Mouse (Mus musculus) spleen, adult 12 weeks (tissue): ENCODE measurements around the gene Zdhhc4.

Experiments
- DNase-seq: peaks from one replicate; pipeline ENCODE4 v3.0.0; 2022; ENCODE audit warnings: low spot score

Zdhhc4 gene

DNA sequence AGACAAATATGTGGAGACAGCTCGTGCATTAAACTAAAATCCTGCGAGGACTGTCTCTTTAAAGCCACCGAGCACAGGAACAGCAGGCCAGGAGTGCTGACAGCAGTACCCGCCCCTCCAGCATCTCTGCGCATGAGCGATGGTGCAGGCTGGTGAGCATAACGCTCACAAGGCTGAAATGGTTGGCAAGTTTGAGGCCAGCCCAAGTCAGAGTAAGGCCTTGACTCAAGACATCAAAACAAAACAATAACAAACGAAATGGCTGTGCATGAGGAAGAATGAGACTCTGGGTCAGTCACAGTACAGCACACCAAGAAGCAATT, 11.8 kb downstream of the Zdhhc4 start:
- no peak for DNase-seq

DNA sequence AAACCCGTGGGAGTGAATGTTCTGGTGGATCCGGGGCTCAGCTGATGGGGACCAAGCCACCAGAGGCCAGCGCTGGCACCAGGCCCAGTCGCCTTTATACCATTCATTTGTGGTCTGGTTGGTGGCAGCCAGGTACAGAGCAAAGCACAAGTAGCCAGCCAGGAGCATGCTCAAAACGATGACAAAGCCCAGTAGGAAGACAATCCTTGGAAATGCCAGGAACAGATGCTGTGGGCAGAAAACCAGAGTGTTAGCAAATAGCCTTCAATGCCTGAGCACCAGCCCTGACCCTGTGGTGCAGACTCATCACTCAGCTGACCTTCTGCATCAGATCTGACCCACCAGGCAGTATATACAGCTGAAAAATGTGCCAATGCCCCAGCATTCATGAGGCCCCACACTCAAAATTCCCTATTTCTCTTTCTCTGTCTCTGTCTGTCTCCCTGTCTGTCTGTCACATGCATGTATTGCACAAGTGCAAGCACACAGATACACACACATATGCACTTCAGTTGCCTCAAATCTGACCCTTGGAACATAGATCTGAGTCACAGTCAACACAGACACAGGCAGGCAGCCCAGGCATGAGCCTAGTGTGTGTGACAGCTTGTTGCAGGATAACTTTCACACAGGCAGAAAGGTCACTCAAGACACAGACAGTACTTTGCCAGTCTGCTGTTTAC, 12.3 kb downstream of the Zdhhc4 start:
- DNase-seq: no peak

DNA sequence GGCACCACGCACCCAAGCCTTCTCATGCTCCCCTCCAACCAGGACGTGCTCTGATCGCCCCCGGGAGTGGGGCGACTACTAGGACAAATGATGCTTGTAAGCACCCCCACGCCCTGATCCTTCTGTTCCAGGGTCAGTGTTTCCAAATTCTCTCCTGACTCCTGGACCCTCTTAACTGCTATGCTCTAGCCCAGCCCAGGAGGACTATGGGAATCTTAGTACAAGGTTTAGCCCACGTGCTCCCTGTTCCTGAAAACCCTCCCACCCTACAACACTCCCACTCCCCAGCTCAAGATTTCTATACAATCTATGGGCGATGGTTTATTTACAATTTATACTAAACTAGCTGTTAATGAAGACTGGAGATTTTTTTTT, 13.6 kb downstream of the Zdhhc4 start:
- DNase-seq: no peak

DNA sequence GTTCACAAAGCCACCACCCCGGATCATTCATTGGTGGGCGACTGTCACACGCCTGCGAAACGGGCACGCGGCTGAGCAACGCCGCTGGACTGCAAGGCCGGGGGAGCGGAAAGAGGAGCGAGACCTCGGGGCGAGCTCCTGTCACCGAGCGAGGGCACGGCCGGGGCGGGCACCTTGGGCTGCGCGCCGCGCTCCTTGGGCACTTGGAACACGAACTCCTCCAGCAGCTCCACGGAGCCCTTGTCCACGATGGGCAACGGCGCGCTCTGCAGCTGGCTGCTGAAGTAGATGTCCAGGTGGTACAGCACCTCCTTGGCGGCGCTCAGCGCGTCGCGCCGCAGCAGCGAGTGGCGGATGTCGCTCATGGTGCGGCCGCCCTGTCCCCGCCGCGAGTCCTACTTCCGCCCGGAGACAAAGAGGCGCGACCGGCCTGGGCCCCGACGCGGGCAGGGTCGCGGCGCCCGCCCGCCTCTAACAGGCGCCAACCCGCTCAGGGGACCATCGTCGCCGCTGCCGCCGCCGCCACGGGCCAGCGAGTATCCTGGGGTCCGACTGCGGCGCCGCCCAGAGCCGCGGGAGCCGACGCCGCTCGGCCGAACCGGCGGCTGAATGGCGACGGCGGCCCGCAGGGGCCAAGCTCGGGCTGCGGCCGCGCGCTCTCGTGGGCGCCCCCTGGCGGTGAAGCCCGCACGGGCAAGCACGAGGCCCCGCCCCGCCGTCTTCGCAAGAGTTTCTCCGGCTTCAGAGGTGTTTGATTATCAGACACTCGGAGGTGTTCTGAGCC, 14.1 kb downstream of the Zdhhc4 start, which contains the start of gene E130309D02Rik:
TSS of gene E130309D02Rik (minus strand) at position 631 of the 784 bp plus-strand sequence.
- peak; percentile 89 for DNase-seq

DNA sequence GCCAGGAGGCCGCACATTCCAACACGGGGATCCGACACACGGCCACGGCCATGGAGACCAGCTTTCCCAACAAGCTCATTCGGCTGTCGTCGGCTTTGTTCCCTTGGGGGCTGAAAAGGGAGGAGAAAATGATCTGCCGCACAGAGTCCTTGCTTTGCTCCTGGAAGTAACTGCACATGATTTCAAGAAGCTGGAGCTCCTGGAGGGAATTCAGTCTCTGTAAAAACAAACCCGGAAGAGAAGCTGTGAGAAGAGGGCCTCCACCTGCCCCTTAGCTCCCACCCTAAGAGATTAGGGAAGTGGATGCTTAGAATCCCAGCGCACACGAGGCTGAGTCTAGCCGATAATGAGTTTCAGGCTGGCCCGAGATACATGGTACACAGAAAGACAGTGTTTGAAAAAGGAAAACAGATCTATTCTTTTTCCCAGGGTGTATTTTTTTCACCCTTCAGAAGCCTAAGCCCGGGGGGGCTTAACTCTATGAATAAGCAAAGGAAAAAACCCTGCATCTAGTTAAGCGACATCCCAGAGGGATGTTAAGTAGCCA, 14.8 kb downstream of the Zdhhc4 start:
- DNase-seq: no peak

DNA sequence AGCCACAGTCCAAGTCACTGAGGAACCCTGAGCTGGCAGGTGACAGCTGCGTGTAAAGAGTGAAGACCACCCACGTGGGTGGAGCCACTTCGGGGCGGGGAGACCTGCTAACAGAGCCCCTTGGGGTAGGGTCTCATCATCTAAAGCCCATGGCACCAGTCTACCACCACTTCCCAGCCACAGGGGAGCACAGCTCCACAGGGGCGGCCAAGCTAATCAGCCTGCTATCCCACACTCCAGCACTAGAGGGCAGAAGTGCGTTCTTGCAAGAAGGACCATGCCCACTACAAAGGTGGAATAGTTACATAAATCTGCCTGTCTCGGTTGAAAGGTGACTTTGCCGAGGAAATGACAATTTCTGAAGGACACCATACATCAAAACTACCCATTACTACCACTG, 17.2 kb downstream of the Zdhhc4 start:
- DNase-seq: peak; percentile 75

DNA sequence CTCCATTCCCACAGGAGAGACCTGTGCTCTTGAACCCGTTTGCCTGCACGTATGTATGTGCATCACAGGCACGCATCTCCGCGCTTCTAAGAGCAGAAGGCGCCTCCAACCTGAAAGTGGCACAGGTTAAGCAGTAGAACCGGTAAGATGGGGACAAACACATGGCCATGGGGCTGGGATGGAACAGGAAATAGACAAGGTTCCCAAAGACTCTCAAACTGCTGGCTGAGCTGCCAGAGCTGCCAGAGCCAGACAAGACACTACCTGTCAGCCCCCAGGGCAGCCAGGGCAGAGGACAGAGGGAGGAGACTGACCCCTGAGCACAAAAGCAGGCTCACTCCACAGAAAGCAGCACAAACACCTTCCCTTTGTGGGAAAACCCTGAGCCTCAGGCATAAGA, 19.1 kb downstream of the Zdhhc4 start:
- DNase-seq: no peak

DNA sequence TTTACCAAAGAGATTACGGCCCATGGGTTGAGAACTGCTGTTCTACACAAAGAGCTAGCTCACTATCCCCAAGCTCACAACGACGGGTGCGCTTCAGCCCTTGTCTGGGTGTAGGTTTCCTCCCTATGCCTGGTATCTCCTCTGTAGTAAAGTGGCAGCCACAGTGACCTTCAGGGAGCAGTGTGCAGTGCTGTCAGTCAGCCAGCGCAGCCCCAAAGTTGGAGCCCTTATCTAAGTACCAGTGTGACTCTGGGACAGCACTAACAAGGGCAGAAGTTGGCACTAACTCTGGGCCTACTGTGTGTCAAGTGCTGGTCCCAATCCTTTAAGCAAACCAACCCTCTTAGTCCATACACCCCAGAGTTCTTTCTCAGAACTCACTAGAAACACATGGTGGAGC, 20.2 kb downstream of the Zdhhc4 start:
- no peak for DNase-seq

DNA sequence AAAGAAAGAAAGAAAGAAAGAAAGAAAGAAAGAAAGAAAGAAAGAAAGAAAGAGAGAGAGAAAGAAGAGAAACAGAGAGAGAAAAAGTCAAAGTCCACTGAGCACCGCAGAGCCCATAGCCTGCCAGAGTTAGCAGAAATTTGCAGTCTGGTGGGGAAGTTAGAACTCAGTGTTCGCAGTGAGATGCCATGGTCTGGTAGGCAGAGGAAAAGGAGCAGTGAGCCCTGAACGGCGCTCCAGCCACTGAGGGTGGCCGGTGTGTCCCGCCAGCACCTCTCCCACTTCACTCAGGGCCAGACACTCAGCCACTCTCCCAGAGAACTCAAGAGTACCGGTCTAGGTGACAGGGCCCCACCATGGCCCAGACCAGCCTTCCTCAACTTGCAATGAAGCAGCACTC, 24.8 kb downstream of the Zdhhc4 start:
- no peak for DNase-seq

DNA sequence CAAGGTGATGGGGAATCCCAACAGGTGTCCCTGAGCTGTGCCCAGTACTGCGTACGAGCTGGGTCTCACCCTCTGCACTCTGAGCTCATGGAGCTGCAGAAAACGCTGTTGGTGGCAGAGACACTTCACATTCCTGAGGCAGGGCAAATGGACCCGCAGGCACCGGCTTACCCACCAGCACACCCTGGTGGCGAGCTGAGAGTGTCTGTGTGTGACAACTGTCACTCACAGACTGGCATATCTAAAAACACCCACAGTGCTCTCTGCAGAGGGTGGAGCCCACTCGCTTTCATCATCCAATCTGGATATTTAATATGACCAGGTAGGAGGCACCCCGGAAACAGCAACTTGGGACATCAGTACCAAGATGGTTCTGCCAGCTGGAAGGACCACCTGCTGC, 27.8 kb downstream of the Zdhhc4 start:
- DNase-seq: no peak

DNA sequence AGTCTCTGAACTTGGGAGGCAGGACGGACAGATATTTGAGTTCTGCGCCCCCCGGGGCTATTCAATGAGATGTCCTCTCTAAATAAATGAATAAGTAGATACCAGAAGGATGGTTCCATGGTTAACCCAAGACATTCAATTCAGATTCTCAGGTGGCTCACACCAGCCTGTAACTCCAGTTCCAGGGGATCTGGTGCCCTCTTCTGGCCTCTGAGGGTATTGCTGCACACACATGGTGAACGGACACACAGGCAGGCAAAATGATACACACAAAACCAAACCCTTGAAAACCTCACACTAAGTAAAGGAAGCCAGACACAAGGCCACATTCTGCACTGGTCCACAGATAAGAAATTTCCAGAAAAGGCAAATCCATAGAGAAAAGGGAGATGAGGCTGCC, 29.4 kb downstream of the Zdhhc4 start:
- peak; percentile 47 for DNase-seq

DNA sequence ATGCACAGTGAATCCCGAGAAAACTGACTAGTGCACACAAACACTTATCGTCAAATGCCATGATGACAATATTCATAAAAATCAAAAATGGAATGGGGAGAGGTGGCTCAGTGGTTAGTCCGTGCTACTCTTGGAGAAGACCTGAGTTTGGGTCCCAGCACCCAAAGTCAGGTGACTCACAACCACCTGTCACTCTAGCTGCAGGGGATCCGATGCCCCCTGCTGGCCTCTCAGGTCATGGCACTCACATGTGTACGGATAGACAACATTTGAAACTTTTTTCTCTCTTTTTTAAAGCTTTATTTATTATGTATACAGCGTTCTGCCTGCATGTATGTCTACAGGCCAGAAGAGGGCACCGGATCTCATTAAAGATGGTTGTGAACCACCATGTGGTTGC, 30.7 kb downstream of the Zdhhc4 start:
- DNase-seq: no peak

DNA sequence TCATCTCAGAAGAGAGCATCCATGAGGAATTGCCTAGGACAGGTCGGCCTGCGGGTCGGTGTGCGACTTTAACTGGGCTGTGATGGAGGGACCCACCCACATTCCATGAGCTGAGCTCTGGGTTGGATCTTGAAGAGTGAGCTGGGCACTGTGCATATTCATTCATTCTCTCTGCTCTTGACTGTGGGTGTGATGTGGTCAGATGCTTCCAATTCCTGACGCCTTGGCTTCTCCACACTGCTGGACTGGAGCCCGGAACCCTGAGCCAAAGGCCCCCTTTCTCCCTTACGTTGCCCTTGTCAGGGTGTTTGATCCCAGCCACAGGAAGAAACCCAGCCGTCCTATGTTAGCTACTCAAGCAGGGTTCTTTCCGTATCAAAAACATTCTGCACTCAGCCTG, 31.1 kb downstream of the Zdhhc4 start:
- no peak for DNase-seq

DNA sequence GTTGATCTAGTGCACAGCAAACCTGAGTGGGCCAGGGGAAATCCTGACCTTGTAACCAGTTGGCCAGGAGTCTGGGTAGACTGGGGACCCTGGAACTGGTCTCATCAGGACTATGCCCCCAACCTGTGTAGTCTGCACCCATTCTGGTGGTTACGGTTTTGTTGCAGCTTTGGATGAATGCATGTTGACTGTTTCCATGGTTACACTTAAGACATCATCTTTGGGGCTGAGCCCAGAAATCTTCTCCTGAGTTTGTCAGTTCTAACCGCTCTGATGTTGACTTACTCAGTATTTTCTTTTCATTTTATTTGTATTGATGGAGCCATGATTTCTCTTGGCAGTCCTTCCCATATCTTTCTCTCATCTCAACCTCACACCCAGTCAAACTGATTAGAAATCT, 33.7 kb downstream of the Zdhhc4 start:
- DNase-seq: no peak

DNA sequence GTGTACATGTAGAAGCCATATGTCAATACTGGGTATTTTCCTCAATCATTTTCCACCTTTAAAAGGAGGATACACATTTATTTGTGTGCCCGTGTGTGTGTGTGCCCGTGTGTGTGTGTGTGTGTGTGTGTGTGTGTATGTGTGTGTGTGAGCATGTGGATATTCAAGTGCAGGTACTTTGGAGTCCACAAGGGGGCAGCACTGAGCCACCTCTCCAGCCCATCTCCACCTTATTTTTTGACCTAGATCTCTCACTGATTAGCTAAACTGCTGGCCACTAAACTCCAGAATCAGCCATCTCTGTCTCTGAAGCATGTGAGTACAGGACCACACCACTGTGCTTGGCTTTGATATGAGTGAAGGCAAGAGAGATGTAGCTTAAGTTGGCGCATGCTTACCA, 34.2 kb downstream of the Zdhhc4 start:
- DNase-seq: no peak

DNA sequence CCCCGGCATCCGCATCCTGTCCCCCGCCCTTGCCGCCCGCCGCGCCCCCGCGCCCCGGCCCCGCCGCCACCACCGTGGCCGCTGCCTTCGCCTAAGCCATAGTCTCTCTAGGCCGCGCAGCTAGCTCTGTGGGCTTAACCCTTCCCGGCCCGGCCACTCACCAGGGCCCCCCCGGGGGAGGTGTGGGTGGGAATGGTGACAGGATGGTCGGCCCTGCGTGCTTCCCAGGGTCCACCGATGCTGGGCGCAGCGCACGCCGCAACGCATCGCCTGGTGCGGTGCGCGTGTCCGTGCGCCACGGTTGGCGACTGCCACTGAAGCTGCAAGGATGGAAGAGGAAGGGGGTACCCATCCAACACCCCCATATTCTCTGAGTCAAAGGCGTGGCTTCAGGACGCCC, 35.7 kb downstream of the Zdhhc4 start, which contains the start of gene Zfp853:
TSS of gene Zfp853 (minus strand) at position 220 of the 400 bp plus-strand sequence.
- no peak for DNase-seq

DNA sequence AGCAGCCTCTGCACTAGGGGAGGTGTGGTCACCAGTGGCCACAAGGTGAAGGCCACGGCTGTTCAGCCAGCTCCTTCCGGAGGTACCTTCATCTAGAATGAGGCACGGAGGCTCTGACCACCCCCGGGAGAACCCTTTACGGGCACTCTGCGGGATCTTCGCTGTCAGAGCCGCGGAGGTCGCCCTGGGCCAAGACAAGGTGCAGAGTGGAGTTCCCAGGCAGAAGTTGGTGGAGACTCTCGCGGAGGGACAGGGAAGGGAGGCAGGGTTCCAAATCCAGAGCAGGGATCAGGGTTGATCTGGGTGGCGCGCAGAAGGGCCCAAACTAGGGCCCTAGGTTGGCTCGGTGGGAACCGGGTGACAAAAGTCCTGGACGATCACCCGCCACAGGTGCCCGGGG, 36.2 kb downstream of the Zdhhc4 start:
- no peak for DNase-seq

DNA sequence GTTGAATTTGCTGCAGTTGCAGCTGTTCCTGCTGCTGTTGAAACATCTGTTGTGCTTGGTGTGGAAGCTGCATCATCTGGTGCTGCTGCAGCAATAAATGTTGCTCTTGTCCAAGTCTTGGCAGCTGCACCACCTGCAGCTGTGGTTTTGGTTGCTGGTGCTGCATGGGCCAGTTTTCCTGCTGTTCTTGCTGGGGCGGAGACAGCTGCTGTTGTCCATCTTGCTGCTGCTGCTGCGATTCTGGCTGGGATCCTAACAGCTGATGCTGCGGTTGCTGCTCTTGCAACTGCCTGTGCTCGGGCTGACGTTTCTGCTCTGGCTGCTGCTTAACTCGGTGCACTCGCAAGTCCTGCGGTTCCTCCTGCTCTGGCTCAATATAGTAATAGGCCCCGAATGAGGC, 39.8 kb downstream of the Zdhhc4 start:
- no peak for DNase-seq

DNA sequence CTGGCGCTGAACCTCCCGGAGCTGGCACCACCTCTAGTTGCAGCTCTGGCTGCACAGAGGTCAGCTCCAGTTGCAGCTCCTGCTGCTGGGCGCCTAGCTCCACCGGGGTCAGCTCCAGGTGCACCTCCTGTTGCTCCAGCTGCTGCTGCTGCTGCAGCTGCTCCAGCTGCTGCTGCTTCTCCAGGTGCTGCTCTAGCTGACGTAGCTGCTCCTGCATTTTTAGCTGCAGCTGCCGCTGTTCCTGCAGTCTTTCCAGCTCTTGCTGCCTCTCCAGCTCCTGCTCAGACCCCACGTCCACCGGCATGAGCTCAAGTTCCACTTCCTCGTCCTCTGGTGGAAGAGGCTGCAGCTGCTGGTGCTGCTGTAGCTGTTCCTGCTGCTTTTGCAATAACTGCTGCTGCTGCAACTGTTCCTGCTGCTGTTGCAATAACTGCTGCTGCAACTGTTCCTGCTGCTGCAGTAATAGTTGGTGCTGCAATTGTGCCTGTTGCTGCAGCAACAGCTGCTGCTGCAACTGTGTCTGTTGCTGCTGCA, 40.6 kb downstream of the Zdhhc4 start:
- DNase-seq: no peak

DNA sequence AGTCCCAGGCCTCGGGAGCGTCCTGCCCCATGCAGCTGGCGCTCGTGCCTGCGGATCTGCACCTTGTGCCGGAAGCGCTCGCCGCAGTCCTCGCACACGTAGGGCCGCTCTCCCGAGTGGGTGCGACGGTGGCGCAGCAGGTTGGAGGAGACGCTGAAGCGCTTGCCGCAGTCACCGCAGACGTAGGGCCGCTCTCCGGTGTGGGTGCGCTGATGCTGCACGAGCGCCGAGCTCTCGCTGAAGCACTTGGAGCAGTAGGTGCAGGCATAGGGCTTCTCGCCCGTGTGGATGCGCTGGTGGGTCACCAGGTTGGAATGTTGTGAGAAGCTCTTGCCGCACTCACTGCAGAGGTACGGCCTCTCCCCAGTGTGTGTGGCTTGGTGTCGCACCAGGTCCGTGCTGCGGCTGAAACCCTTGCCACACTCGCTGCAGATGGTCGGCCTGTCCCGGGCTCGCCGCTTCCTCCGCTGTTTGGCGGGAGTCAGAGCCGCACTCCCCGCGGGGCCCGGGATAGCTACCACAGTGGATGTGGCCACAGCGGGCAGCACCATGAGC, 41.2 kb downstream of the Zdhhc4 start:
- no peak for DNase-seq

DNA sequence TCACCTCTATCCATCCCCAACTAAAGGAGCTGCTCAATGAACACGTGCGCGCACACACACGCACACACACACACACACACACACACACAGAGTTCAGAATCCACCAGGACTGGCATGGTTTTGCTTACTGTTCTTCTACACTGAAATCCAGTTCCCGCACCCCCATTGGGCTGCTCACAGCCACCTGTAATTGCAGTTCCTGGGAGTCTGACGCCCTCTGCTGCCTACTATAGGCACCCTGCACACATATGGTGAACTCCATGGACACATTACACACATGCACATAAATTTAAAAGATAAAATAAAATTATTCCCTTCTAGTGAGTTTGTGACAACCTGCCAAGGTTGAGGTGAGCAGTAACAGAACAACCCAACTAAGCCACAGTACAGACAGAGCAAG, 44.3 kb downstream of the Zdhhc4 start:
- no peak for DNase-seq

DNA sequence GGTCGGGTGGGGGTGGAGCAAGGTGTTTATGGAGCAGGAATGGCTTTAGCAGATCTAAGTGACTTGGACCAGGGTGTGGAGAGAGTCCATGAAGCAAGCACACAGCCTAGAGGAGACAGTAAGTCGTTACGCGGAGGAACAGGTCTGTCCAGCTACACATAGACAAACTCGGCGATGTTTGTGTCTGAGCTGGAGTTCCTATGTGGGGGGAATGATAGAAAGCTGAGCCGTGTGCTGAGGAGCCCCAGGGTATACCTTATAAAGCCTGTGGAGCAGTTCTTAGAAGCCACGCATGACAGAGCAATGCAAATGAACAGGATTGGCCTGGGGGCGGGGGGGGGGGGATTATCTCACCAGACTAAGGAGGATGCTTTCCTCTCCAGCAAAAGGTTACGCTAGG, 49.8 kb downstream of the Zdhhc4 start:
- no peak for DNase-seq

DNA sequence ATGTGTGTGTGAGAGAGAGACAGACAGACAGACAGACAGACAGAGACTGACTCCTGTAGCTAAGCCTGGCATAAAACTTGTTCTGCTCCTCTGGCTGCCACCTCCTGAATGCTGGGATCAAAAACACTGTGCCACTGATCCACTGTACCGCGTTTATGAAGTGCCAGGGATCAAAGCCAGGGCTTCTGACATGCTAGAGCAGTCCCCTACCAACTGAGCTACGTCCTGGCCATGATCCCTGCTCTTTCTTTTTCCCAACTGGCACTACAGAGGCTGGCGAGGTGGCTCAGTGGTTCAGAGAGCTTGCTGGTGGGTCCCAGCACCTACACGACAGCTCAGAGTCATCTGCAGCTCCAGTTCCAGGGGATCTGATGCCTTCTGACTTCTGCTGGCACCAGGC, 53.3 kb downstream of the Zdhhc4 start:
- no peak for DNase-seq
